Mouse (Mus musculus) lung, postnatal 0 days (tissue): ENCODE results near the gene Lpcat3. TPM values are rescaled to one million over a fixed set of nuclear protein-coding genes. Genes with fewer than 3 reads are reported as not detected.
A peak's percentile ranks its signal among the peaks of the same experiment; 100 is the strongest.

ENCODE experiments used
- ATAC-seq: fragments of 200-750 bp; cut with Nextera tagmentation; 2 replicates; pipeline ENCODE4 v1.8.0; 2017; ENCODE audit warnings: moderate library complexity
- DNase-seq: peaks from one replicate; pipeline ENCODE4 v3.0.0-alpha.2; 2016; ENCODE audit warnings: low spot score
- H3K27ac ChIP-seq: fragments of 300-500 bp; sonication (generic); 2 replicates; pipeline ENCODE4 v1.5.1; 2014; ENCODE audit warnings: antibody characterized with exemption, mild to moderate bottlenecking, low read length, mixed read lengths
- H3K27me3 ChIP-seq: fragments of 300-500 bp; sonication (generic); replicated peaks from 2 replicates; pipeline ENCODE4 v1.6.1; 2014; ENCODE audit warnings: low read length, mixed read lengths; ENCODE audit not compliant: insufficient read depth
- H3K36me3 ChIP-seq: fragments of 300-500 bp; sonication (generic); 2 replicates; pipeline ENCODE4 v1.6.1; 2014; ENCODE audit warnings: low read length, mixed read lengths; ENCODE audit not compliant: insufficient read depth
- H3K4me1 ChIP-seq: fragments of 300-500 bp; sonication (generic); 2 replicates; pipeline ENCODE4 v1.6.1; 2014; ENCODE audit warnings: antibody characterized with exemption, low read depth, low read length, mixed read lengths; ENCODE audit not compliant: insufficient read depth
- H3K4me2 ChIP-seq: fragments of 300-500 bp; sonication (generic); replicated peaks from 2 replicates; pipeline ENCODE4 v1.6.1; 2014; ENCODE audit warnings: low read depth, mild to moderate bottlenecking, low read length, moderate library complexity, mixed read lengths
- H3K4me3 ChIP-seq: fragments of 300-500 bp; sonication (generic); 2 replicates; pipeline ENCODE4 v1.5.1; 2014; ENCODE audit warnings: low read depth, low read length
- H3K9ac ChIP-seq: fragments of 300-500 bp; sonication (generic); replicated peaks from 2 replicates; pipeline ENCODE4 v1.6.1; 2014; ENCODE audit warnings: low read depth, mild to moderate bottlenecking
- H3K9me3 ChIP-seq: fragments of 300-500 bp; sonication (generic); 2 replicates; pipeline ENCODE4 v1.6.1; 2016; ENCODE audit warnings: low read length, mixed read lengths
- CTCF ChIP-seq: IDR thresholded peaks from 2 replicates; pipeline ENCODE4 v1.5.1; 2016; ENCODE audit warnings: antibody characterized with exemption, mild to moderate bottlenecking
- EP300 ChIP-seq: IDR thresholded peaks from 2 replicates; pipeline ENCODE4 v1.6.1; 2016; ENCODE audit warnings: antibody characterized with exemption, mild to moderate bottlenecking, control low read depth
- WGBS: fragments of 180-500 bp; shearing (Covaris S2); extraction: QIAGEN DNeasy Blood & Tissue Kit; methylation state at CpG from one replicate; pipeline ENCODE4 v1.1.7; 2014; 5-methylcytosine and 5-hydroxymethylcytosine counted together
- polyA plus RNA-seq: library from polyadenylated mRNA; unstranded; fragments of >200 nt; fragmentation: Nextera tagmentation; extraction: Ambion mirVana; gene quantifications from 2 replicates; pipeline ENCODE4 v1.2.1, GENCODE M21; 2015

Gene Lpcat3
- polyA plus RNA-seq, 1 experiment from 2014 or later: 67.3 TPM

- TF ChIP-seq EP300 (no peak), CTCF (no peak)
- H3K36me3 ChIP-seq: peaks cover 30% of the 10 kb centered on the region
Measured at GRCm38 (mm10) chr6:124706061-124706627, 43.3 kb downstream of the Lpcat3 start.

DNA sequence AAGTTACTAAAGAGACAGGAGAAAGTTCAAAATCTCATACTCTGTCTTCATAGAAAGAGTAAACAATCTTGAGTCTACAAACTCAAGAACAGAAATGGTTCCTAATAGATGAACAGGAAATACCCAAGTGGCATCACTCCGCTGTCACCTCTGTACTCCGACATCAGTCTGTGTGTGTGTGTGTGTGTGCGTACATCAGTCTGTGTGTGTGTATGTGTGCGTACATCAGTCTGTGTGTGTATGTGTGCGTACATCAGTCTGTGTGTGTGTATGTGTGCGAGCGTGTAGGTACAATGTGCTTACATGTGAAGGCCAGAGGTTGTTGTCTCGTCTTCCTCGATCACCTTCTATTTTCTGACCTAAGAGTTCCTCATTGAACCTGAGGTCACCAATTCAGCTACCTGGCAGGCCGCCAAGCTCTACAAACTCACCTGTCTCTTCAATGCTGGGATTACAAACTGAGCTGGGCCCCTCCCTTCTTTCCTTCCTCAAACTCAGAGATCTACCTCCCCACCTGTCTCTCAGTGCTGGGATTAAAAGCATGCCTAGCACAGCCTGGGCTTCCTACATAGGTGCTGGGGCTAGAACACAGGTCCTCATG, 45.6 kb downstream of the Lpcat3 start:
- TF ChIP-seq EP300: no peak
- TF ChIP-seq CTCF: no peak
- H3K4me2 ChIP-seq: no peak overlapping the region
- DNase-seq (no peak), ATAC-seq (no peak)
- peaks cover 11% of the 10 kb centered on the region; the same call in 1 of the 2 replicates for H3K4me1 ChIP-seq
- no peaks in the 10 kb centered on the region for H3K9me3 ChIP-seq
- no peaks in the 10 kb centered on the region for H3K27me3 ChIP-seq
- 77% methylated on average over 10 of the region's 10 CpGs for WGBS
- peaks cover 16% of the 10 kb centered on the region for H3K36me3 ChIP-seq
- no peak overlapping the region for H3K27ac ChIP-seq
- H3K9ac ChIP-seq: no peak overlapping the region
- H3K4me3 ChIP-seq: no peak overlapping the region

More at GRCm38 (mm10) chr6:124706061-124706627, 43.3 kb downstream of the Lpcat3 start:
- no peaks in the 10 kb centered on the region for H3K27me3 ChIP-seq
- no peak overlapping the region for H3K27ac ChIP-seq
- H3K9ac ChIP-seq: no peak overlapping the region
- H3K9me3 ChIP-seq: no peaks in the 10 kb centered on the region
- no peak overlapping the region for H3K4me2 ChIP-seq
- 79% methylated on average over 5 of the region's 5 CpGs for whole genome bisulfite sequencing
- no peak overlapping the region for H3K4me3 ChIP-seq
- no peaks in the 10 kb centered on the region for H3K4me1 ChIP-seq
- ATAC-seq (no peak), DNase-seq (no peak)

GRCm38 (mm10) chr6:124711824-124712782, 49.3 kb downstream of the Lpcat3 start, which contains the start of the genes Emg1 and Phb2:
Gene Emg1 (minus strand): TSS chr6:124712178.
Gene Phb2 (plus strand): TSS chr6:124712336.
- TF ChIP-seq EP300 (peak; percentile 58; the same call in 1 of the 2 replicates), CTCF (peak; percentile 1; the same call in 1 of the 2 replicates)
- WGBS: 2% methylated on average over 72 of the region's 76 CpGs

DNA sequence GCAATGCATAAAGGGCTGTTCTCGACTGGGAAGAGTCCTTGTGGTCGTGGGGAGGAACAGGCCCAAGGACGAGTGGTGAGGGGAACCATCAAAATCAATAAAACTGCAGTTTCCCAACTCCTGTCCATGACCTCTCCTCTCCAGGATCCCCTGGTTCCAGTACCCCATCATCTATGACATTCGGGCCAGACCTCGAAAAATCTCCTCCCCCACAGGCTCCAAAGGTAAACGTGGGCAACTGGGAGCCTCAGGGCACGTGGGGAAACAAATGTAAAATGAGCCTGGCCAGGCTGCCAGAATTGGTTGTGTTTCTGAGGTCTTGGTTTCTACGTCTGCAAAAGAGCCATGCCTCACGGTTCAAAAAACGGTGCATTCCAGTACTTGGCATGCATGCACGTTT, 50.1 kb downstream of the Lpcat3 start:
- TF ChIP-seq CTCF (no peak), EP300 (no peak)
- H3K4me1 ChIP-seq: peaks cover 12% of the 10 kb centered on the region; the same call in 1 of the 2 replicates
- 6% methylated on average over 11 of the region's 11 CpGs for WGBS
- H3K36me3 ChIP-seq: peaks cover 12% of the 10 kb centered on the region; the same call in 1 of the 2 replicates
- H3K9me3 ChIP-seq: no peaks in the 10 kb centered on the region
- no peaks in the 10 kb centered on the region for H3K27me3 ChIP-seq
- DNase-seq: no peak
- H3K9ac ChIP-seq: peak overlapping the region; percentile 84
- peak overlapping the region; percentile 86 for H3K27ac ChIP-seq
- H3K4me3 ChIP-seq: peak overlapping the region; percentile 79
- H3K4me2 ChIP-seq: peak overlapping the region; percentile 96
- no peak for ATAC-seq

More at GRCm38 (mm10) chr6:124711824-124712782, 49.3 kb downstream of the Lpcat3 start, which contains the start of the genes Emg1 and Phb2:
- H3K4me2 ChIP-seq: peak within 1 kb of the TSS; percentile 96
- H3K4me3 ChIP-seq: peak within 1 kb of the TSS; percentile 79
- peak within 1 kb of the TSS; percentile 86 for H3K27ac ChIP-seq
- ATAC-seq: peak; percentile 98
- peaks cover 12% of the 10 kb centered on the region; the same call in 1 of the 2 replicates for H3K4me1 ChIP-seq
- no peaks in the 10 kb centered on the region for H3K9me3 ChIP-seq
- peak within 1 kb of the TSS; percentile 84 for H3K9ac ChIP-seq
- no peaks in the 10 kb centered on the region for H3K27me3 ChIP-seq
- peaks cover 12% of the 10 kb centered on the region; the same call in 1 of the 2 replicates for H3K36me3 ChIP-seq
- DNase-seq: peak; percentile 99

DNA sequence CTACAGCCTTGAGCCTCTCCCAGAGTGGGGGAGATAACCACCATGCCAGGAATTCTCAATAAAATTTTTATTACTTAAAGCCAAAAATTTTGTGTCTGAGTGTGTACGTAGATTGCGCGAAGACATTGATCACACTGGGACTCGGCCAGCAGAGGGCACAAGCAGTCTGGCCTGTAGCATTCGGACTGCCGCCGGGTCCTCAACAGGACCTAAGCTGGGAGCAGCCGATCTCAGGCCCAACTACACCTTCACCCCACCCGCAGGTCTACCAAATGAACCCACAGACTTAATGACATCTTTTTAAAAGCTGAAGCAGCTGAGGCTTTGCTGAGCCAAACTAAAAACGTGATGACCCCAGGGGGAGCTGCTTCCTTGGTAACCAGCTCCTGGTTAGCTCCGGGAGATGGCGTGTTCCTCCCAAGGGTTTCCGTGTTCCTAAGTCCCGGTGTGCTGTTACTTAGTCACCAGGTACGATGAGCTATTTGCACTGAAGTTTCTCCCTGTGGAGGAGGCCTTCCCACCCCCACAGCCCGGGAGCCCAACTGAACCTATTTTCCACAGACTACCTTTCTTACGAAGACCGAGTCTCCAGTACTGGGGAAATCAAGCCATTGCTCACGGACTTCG, 54.1 kb downstream of the Lpcat3 start:
- TF ChIP-seq CTCF (peak; percentile 79), EP300 (no peak)
- H3K4me2 ChIP-seq: peak overlapping the region; percentile 58
- peak; percentile 80 for DNase-seq
- peaks cover 12% of the 10 kb centered on the region; the same call in 1 of the 2 replicates for H3K4me1 ChIP-seq
- H3K9me3 ChIP-seq: no peaks in the 10 kb centered on the region
- H3K36me3 ChIP-seq: peaks cover 12% of the 10 kb centered on the region; the same call in 1 of the 2 replicates
- H3K27ac ChIP-seq: no peak overlapping the region
- no peak overlapping the region for H3K9ac ChIP-seq
- no peak overlapping the region for H3K4me3 ChIP-seq
- H3K27me3 ChIP-seq: no peaks in the 10 kb centered on the region
- ATAC-seq: no peak
- 44% methylated on average over 20 of the region's 20 CpGs for WGBS
